Mouse (Mus musculus) MEL (cell line): ENCODE measurements around the gene Txnip. TPM values are rescaled to one million over a fixed set of nuclear protein-coding genes. Genes with fewer than 3 reads are reported as not detected.

Experiments used
- DNase-seq: peaks from one replicate; pipeline ENCODE4 v3.0.0; 2011; ENCODE audit warnings: low read depth, low spot score
- H3K27ac ChIP-seq: 2 replicates; pipeline ENCODE4 v1.5.1; 2012; ENCODE audit warnings: low read depth, mild to moderate bottlenecking, control low read depth, low read length, moderate library complexity; ENCODE audit not compliant: control insufficient read depth
- H3K27me3 ChIP-seq, 2 experiments: fragments of 150-350 bp in 1 of 2; sonication (generic) in 1 of 2; 2 replicates each; pipeline ENCODE4 v1.6.1; 2012; ENCODE audit warnings: low read length in 2 of 2, mild to moderate bottlenecking in 2 of 2, improper control_type of control experiment in 1 of 2, moderate library complexity in 1 of 2; ENCODE audit not compliant: insufficient read depth in 2 of 2, control insufficient read depth in 1 of 2
- H3K36me3 ChIP-seq, 2 experiments: 2 replicates each; pipeline ENCODE4 v1.6.1; 2012 to 2014; ENCODE audit warnings: low read length in 2 of 2, improper control_type of control experiment in 1 of 2, inconsistent platforms in 1 of 2, mild to moderate bottlenecking in 1 of 2; ENCODE audit not compliant: insufficient read depth in 2 of 2, control insufficient read depth in 1 of 2
- H3K4me1 ChIP-seq, 2 experiments: fragments of 150-350 bp in 1 of 2; sonication (generic) in 1 of 2; 2 replicates each; pipeline ENCODE4 v1.6.1; 2012; ENCODE audit warnings: low read length in 2 of 2, improper control_type of control experiment in 1 of 2, mild to moderate bottlenecking in 1 of 2; ENCODE audit not compliant: insufficient read depth in 2 of 2, control insufficient read depth in 1 of 2
- H3K4me3 ChIP-seq, 2 experiments: fragments of 150-350 bp in 1 of 2; sonication (generic) in 1 of 2; 2 replicates each; pipeline ENCODE4 v1.5.1; 2012; ENCODE audit warnings: low read depth in 2 of 2, low read length in 2 of 2, mild to moderate bottlenecking in 2 of 2, moderate library complexity in 2 of 2, control low read depth in 1 of 2, improper control_type of control experiment in 1 of 2; ENCODE audit not compliant: control insufficient read depth in 1 of 2, insufficient read depth in 1 of 2
- H3K79me2 ChIP-seq: 2 replicates; pipeline ENCODE4 v1.6.1; 2012; ENCODE audit warnings: mild to moderate bottlenecking, low read length, moderate library complexity; ENCODE audit not compliant: control insufficient read depth, poor library complexity, insufficient read depth
- H3K9ac ChIP-seq: 2 replicates; pipeline ENCODE4 v1.6.1; 2012; ENCODE audit warnings: low read depth, mild to moderate bottlenecking, control low read depth, low read length, moderate library complexity; ENCODE audit not compliant: control insufficient read depth, poor library complexity, severe bottlenecking
- H3K9me3 ChIP-seq: fragments of 150-350 bp; sonication (generic); replicated peaks from 2 replicates; pipeline ENCODE4 v1.6.1; 2012; ENCODE audit warnings: mild to moderate bottlenecking, low read length, improper control_type of control experiment, moderate library complexity; ENCODE audit not compliant: insufficient read depth
- BHLHE40 ChIP-seq: IDR thresholded peaks from 2 replicates; pipeline ENCODE4 v1.6.1; 2012; ENCODE audit warnings: low read depth, mild to moderate bottlenecking, inconsistent platforms, low read length, improper control_type of control experiment, borderline replicate concordance
- CHD1 ChIP-seq: IDR thresholded peaks from 2 replicates; pipeline ENCODE4 v1.6.1; 2012; ENCODE audit warnings: low read depth, mild to moderate bottlenecking, inconsistent platforms, low read length, improper control_type of control experiment
- CHD2 ChIP-seq: IDR thresholded peaks from 2 replicates; pipeline ENCODE4 v1.6.1; 2011; ENCODE audit warnings: low read length, improper control_type of control experiment
- E2F4 ChIP-seq: IDR thresholded peaks from 2 replicates; pipeline ENCODE4 v1.6.1; 2011; ENCODE audit warnings: low read depth, low read length, improper control_type of control experiment, borderline replicate concordance
- ELF1 ChIP-seq: IDR thresholded peaks from 2 replicates; pipeline ENCODE4 v1.6.1; 2014; ENCODE audit warnings: low read depth, mild to moderate bottlenecking, inconsistent platforms, low read length, improper control_type of control experiment, moderate library complexity
- EP300 ChIP-seq, 2 experiments: IDR thresholded peaks; 2 replicates each; pipeline ENCODE4 v1.6.1; 2011; ENCODE audit warnings: improper control_type of control experiment in 2 of 2, low read length in 2 of 2, low read depth in 1 of 2, mild to moderate bottlenecking in 1 of 2
- ETS1 ChIP-seq: IDR thresholded peaks from 2 replicates; pipeline ENCODE4 v1.6.1; 2012; ENCODE audit warnings: low read depth, mild to moderate bottlenecking, inconsistent platforms, low read length, improper control_type of control experiment, moderate library complexity
- GATA1 ChIP-seq: IDR thresholded peaks from 2 replicates; pipeline ENCODE4 v1.6.1; 2011; ENCODE audit warnings: low read depth, low read length, improper control_type of control experiment
- JUND ChIP-seq: IDR thresholded peaks from 2 replicates; pipeline ENCODE4 v1.6.1; 2011; ENCODE audit warnings: low read depth, mild to moderate bottlenecking, improper control_type of control experiment, low read length
- KAT2A ChIP-seq: conservative IDR thresholded peaks from 2 replicates; pipeline ENCODE4 v1.6.1; 2012; ENCODE audit warnings: low read depth, low read length, improper control_type of control experiment, inconsistent platforms
- MAFK ChIP-seq: IDR thresholded peaks from 2 replicates; pipeline ENCODE4 v1.6.1; 2011; ENCODE audit warnings: low read depth, mild to moderate bottlenecking, low read length, improper control_type of control experiment, borderline replicate concordance
- MAX ChIP-seq: IDR thresholded peaks from 2 replicates; pipeline ENCODE4 v1.6.1; 2011; ENCODE audit warnings: low read length, improper control_type of control experiment
- MAZ ChIP-seq: IDR thresholded peaks from 2 replicates; pipeline ENCODE4 v1.6.1; 2012; ENCODE audit warnings: low read depth, mild to moderate bottlenecking, inconsistent platforms, low read length, improper control_type of control experiment
- MXI1 ChIP-seq: IDR thresholded peaks from 2 replicates; pipeline ENCODE4 v1.6.1; 2011; ENCODE audit warnings: mild to moderate bottlenecking, low read depth, low read length, improper control_type of control experiment
- MYB ChIP-seq: IDR thresholded peaks from 2 replicates; pipeline ENCODE4 v1.6.1; 2011; ENCODE audit warnings: mild to moderate bottlenecking, low read depth, low read length, improper control_type of control experiment
- NELFE ChIP-seq: IDR thresholded peaks from 2 replicates; pipeline ENCODE4 v1.6.1; 2011; ENCODE audit warnings: low read depth, low read length, improper control_type of control experiment
- NRF1 ChIP-seq: IDR thresholded peaks from 2 replicates; pipeline ENCODE4 v1.6.1; 2014; ENCODE audit warnings: low read depth, mild to moderate bottlenecking, inconsistent platforms, low read length, improper control_type of control experiment, moderate library complexity; ENCODE audit not compliant: poor library complexity, insufficient read depth, severe bottlenecking
- POLR2A ChIP-seq, 2 experiments: IDR thresholded peaks; 2 replicates each; pipeline ENCODE4 v1.6.1; 2011 to 2012; ENCODE audit warnings: low read length in 2 of 2, mild to moderate bottlenecking in 2 of 2, control low read depth in 1 of 2, improper control_type of control experiment in 1 of 2, low read depth in 1 of 2, moderate library complexity in 1 of 2; ENCODE audit not compliant: control insufficient read depth in 1 of 2, insufficient read depth in 1 of 2, poor library complexity in 1 of 2
- POLR2AphosphoS5 ChIP-seq: IDR thresholded peaks from 2 replicates; pipeline ENCODE4 v1.6.1; 2012; ENCODE audit warnings: low read depth, borderline replicate concordance, mild to moderate bottlenecking, inconsistent platforms, low read length, moderate library complexity, mixed read lengths
- RCOR1 ChIP-seq: IDR thresholded peaks from 2 replicates; pipeline ENCODE4 v1.6.1; 2012; ENCODE audit warnings: low read depth, mild to moderate bottlenecking, inconsistent platforms, low read length, improper control_type of control experiment
- SIN3A ChIP-seq: IDR thresholded peaks from 2 replicates; pipeline ENCODE4 v1.6.1; 2012; ENCODE audit warnings: low read length, improper control_type of control experiment, inconsistent platforms
- TBP ChIP-seq: IDR thresholded peaks from 2 replicates; pipeline ENCODE4 v1.8.0; 2011; ENCODE audit warnings: low read depth, low read length, improper control_type of control experiment
- TCF12 ChIP-seq: IDR thresholded peaks from 2 replicates; pipeline ENCODE4 v1.6.1; 2014; ENCODE audit warnings: low read depth, mild to moderate bottlenecking, inconsistent platforms, low read length, improper control_type of control experiment, moderate library complexity
- UBTF ChIP-seq: IDR thresholded peaks from 2 replicates; pipeline ENCODE4 v1.6.1; 2012; ENCODE audit warnings: low read depth, mild to moderate bottlenecking, inconsistent platforms, low read length, improper control_type of control experiment, moderate library complexity, borderline replicate concordance; ENCODE audit not compliant: insufficient read depth
- USF2 ChIP-seq, 2 experiments: IDR thresholded peaks; 2 replicates each; pipeline ENCODE4 v1.6.1; 2011 to 2012; ENCODE audit warnings: improper control_type of control experiment in 2 of 2, low read length in 2 of 2, borderline replicate concordance in 1 of 2, inconsistent platforms in 1 of 2, low read depth in 1 of 2, mild to moderate bottlenecking in 1 of 2; ENCODE audit not compliant: insufficient read depth in 1 of 2
- ZC3H11A ChIP-seq: IDR thresholded peaks from 2 replicates; pipeline ENCODE4 v1.6.1; 2012; ENCODE audit warnings: low read depth, mild to moderate bottlenecking, inconsistent platforms, low read length, improper control_type of control experiment
- polyA plus RNA-seq, 2 experiments: library from polyadenylated mRNA; stranded (reverse) in 1 of 2; unstranded in 1 of 2; fragments of >175 nt in 1 of 2; fragments of >200 nt in 1 of 2; gene quantifications; 2 replicates each; pipeline versions ENCODE4 v1.2.1 to v1.2.4; 2012; ENCODE audit warnings: low replicate concordance in 2 of 2, low read depth in 1 of 2; ENCODE audit not compliant: insufficient read length in 2 of 2, insufficient read depth in 1 of 2, missing spikeins in 1 of 2
- total RNA-seq: library from RNA; depleted of rRNA; stranded (reverse); fragments of 300-350 nt; gene quantifications from 2 replicates; pipeline ENCODE4 v1.2.3, GENCODE M21; 2012

Gene Txnip
- total and polyA plus RNA-seq, 3 experiments = 183 to 1,680 (median 237) TPM

DNA sequence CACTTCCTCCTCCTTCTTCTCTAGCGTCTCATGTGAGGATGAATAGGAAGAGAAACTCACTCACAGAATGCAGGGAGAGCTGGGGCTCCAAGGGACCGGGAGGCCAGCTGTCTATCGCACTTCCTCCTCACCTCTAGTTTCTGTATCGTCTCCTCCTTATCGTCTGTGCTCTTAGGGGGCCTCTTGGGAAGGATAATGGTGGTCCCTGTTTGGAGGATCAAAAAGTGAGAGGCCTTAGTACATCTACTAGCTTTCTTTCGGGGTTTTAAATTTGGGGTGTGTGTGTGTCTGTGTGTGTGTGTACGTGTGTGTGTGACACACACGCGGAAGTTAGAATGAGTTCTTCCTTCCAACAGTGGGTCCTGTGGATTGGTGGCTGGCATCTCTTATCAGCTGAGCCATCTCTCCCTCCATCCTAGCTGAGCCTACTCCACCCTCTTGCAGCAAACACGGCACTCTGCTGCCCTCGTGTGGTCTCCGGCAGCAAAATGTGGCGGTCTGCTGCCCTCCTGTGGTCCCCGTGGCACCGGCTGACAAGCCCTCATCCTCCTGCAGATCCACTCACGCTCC is 22.2 kb downstream of the Txnip start (continued):
- peak; percentile 59; the same call in 1 of the 2 replicates for TF ChIP-seq BHLHE40
- TF ChIP-seq NELFE = peak; percentile 72
- no peak for TF ChIP-seq USF2 (IDR thresholded peaks at IDR 0.05; ENCODE audit: borderline replicate concordance in 1 of 2, insufficient read depth in 1 of 2, low read depth in 1 of 2, low read length in 2 of 2)

DNA sequence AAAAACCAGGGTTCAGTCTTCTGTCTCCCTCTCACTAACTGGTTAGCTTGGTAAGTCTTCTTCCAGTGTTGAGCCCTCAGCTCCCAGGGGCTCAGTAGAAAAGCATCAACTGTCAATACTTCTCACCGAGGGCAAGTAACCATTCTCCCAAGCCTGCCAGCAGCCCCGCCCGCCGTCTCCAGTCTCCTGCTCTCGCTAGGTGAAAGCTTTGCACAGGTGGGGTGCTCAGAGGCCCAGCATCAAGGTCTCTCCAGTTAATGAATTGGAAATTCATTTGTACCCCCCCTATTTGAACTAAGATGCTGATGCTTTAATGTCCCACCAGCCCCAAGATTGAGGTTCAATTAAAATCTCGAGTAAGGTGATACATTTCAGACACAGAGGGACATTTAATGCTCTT is 23.4 kb downstream of the Txnip start:
- no peak for DNase-seq
- H3K4me1 ChIP-seq = peaks cover 12 to 35% of the 10 kb centered on the region in 2 experiments
- TF ChIP-seq ELF1 (no peak), ETS1 (no peak), E2F4 (no peak), JUND (no peak), GATA1 (no peak), MXI1 (no peak), POLR2A (IDR thresholded peaks at IDR 0.05; ENCODE audit: control insufficient read depth in 1 of 2, insufficient read depth in 1 of 2, low read depth in 1 of 2, low read length in 2 of 2, poor library complexity in 1 of 2) (no peak), MAX (no peak), MYB (no peak), CHD2 (no peak; the same call in 1 of the 2 replicates), TCF12 (no peak), EP300 (IDR thresholded peaks at IDR 0.05; ENCODE audit: low read depth in 1 of 2, low read length in 2 of 2) (no peak), ZC3H11A (no peak)
- TF ChIP-seq, all 39 proteins: peak for 0
- Histone ChIP-seq H3K36me3 (peaks cover 0 to 29% of the 10 kb centered on the region in 2 experiments; a peak in 2 of 4 replicates), H3K79me2 (peaks cover 3% of the 10 kb centered on the region; the same call in 1 of the 2 replicates), H3K4me3 (no peak overlapping the region), H3K9ac (no peak overlapping the region), H3K27ac (no peak overlapping the region), H3K27me3 (no peaks in the 10 kb centered on the region), H3K9me3 (no peaks in the 10 kb centered on the region)

DNA sequence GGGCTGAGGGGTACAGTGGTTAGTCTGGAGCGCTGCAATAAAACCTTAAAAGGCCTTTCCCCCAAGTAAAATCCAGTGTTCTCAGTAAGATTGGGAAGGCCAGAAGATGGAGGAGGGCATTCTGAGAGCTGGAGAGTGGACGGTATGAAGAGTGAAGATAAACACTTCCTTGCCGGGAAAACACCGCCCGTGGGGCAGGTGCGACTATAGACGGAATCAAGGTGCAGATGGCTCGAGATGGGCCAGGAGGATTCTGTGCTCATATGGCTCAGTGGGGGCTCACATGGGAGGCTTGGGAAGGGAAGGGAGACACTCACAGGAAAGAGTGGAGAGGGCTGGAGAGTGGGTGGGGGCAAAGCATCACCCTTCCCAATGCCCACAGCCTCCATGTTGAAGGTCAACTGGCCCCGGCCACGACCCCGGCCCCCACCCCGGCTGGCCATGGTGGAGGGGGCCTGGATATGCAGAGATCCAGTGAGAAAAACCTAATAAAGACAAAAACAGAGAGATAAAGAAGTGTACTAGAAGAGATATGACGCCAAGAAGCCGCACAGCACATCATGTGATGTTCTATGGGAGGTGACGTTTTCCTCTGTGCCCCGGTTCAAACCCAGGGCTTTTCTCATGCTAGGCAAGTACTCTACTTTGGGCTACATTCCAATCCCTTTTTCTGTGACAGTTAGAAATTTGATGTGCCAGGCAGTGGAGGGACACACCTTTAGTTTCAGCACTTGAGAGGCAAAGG is 24.2 kb downstream of the Txnip start:
- Histone ChIP-seq H3K9me3 (no peaks in the 10 kb centered on the region), H3K36me3 (peaks cover 0 to 28% of the 10 kb centered on the region in 2 experiments; a peak in 2 of 4 replicates), H3K27me3 (no peaks in the 10 kb centered on the region), H3K9ac (peak overlapping the region; percentile 14; the same call in 1 of the 2 replicates), H3K4me3 (peak overlapping the region in 1 of 2 experiments; percentile 21; a peak in 1 of 4 replicates), H3K4me1 (peaks cover 11 to 34% of the 10 kb centered on the region in 2 experiments), H3K27ac (0 out of 2 replicates have a peak overlapping the region, but pooled peaks have one; percentile 0), H3K79me2 (no peaks in the 10 kb centered on the region; the same call in 1 of the 2 replicates)
- peak; percentile 83 for DNase-seq
- TF ChIP-seq MXI1 (peak; percentile 27; the same call in 1 of the 2 replicates), KAT2A (no peak), BHLHE40 (no peak), NRF1 (no peak), MAZ (peak; percentile 72; the same call in 1 of the 2 replicates), CHD1 (no peak), RCOR1 (peak; percentile 39; the same call in 1 of the 2 replicates), E2F4 (no peak), TBP (no peak), POLR2AphosphoS5 (no peak), MAX (no peak), NELFE (no peak), UBTF (no peak), MAFK (no peak), ETS1 (peak; percentile 84), ELF1 (no peak), SIN3A (peak; percentile 74)
